Mouse (Mus musculus) liver, postnatal 0 days (tissue): ENCODE results near the gene Pou6f1.

Experiments
- CTCF ChIP-seq: sonication (generic); IDR thresholded peaks from 2 replicates; pipeline ENCODE4 v1.5.1; 2016; ENCODE audit warnings: antibody characterized with exemption, low read depth
- EP300 ChIP-seq: IDR thresholded peaks from 2 replicates; pipeline ENCODE4 v1.6.1; 2016; ENCODE audit warnings: antibody characterized with exemption, low read depth, mild to moderate bottlenecking

DNA sequence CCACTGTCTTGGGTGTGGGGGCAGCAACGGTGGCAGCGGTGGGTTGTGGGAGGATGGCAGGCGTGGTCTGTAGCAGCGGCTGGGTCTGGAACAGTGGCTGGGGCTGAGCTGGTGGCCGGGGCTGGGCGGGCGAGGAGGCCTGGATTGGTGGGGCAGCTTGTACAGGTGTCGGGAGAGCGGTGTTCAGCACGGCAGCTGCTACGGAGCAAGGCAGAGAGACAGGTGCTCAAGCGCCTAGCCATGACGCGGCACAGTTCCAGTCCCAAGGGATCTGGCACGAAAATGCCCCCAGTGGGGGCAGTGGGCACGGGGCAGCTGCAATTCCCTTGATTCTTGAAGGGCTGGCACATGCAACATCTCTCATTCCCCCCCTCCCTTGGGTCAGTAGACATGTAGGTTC is 13.9 kb downstream of the Pou6f1 start:
- no peak for TF ChIP-seq CTCF
- TF ChIP-seq EP300: no peak
